Mouse (Mus musculus) brain, embryonic 14.5 days (tissue): Measurements from ENCODE around the gene Rab40b.

Experiments used
- CTCF ChIP-seq: fragments of 200-500 bp; IDR thresholded peaks from 2 replicates; pipeline ENCODE4 v1.5.1; 2012; ENCODE audit warnings: inconsistent platforms, mild to moderate bottlenecking, moderate library complexity, borderline replicate concordance; ENCODE audit not compliant: insufficient read depth, insufficient read length; ENCODE audit errors: extremely low read depth
- POLR2A ChIP-seq: fragments of 200-500 bp; IDR thresholded peaks from 2 replicates; pipeline ENCODE4 v1.6.1; 2012; ENCODE audit warnings: mild to moderate bottlenecking, inconsistent platforms, borderline replicate concordance; ENCODE audit not compliant: poor library complexity, insufficient read depth, insufficient read length, severe bottlenecking; ENCODE audit errors: extremely low read depth

DNA sequence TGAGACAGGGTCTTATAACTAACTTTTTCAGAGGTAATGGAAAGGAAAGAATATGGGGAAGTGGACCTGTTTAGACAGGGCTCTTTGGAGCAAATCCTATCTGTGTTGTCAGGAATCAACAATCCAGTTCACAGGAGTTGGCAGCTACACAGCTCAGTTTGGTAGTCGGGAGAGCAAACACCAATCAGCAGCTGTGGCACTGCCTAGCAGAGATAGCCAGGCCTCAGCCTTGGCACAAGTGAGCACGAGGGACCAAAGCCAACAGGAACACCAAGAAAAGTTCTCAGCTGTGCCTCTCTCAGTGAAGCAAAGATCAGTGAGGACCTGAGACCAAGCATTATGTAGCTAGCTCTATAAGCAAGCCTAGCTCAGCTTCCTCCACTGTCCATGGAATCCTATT, 41.0 kb downstream of the Rab40b start:
- TF ChIP-seq CTCF (no peak), POLR2A (no peak)
